Mouse (Mus musculus) forebrain, embryonic 15.5 days (tissue): Measurements from ENCODE around the gene Ptrh2. TPM values are rescaled to one million over a fixed set of nuclear protein-coding genes. Genes with fewer than 3 reads are reported as not detected.

Experiments used
- ATAC-seq: fragments of 200-750 bp; cut with Nextera tagmentation; replicated peaks from 2 replicates; pipeline ENCODE4 v1.8.0; 2017; ENCODE audit warnings: mild to moderate bottlenecking, moderate TSS enrichment, moderate library complexity
- H3K27ac ChIP-seq: fragments of 300-500 bp; sonication (generic); replicated peaks from 2 replicates; pipeline ENCODE4 v1.5.1; 2015; ENCODE audit warnings: mild to moderate bottlenecking, inconsistent platforms
- H3K27me3 ChIP-seq: fragments of 300-500 bp; sonication (generic); 2 replicates; pipeline ENCODE4 v1.6.1; 2015; ENCODE audit warnings: inconsistent platforms
- H3K36me3 ChIP-seq: fragments of 300-500 bp; sonication (generic); 2 replicates; pipeline ENCODE4 v1.6.1; 2015; ENCODE audit warnings: mild to moderate bottlenecking, inconsistent platforms
- H3K4me1 ChIP-seq: fragments of 300-500 bp; sonication (generic); 2 replicates; pipeline ENCODE4 v1.6.1; 2015; ENCODE audit warnings: inconsistent platforms
- H3K4me2 ChIP-seq: fragments of 300-500 bp; sonication (generic); replicated peaks from 2 replicates; pipeline ENCODE4 v1.6.1; 2015; ENCODE audit warnings: mild to moderate bottlenecking, inconsistent platforms
- H3K4me3 ChIP-seq: fragments of 300-500 bp; sonication (generic); 2 replicates; pipeline ENCODE4 v1.5.1; 2015; ENCODE audit warnings: mild to moderate bottlenecking, inconsistent platforms
- H3K9ac ChIP-seq: fragments of 300-500 bp; sonication (generic); replicated peaks from 2 replicates; pipeline ENCODE4 v1.6.1; 2015; ENCODE audit warnings: mild to moderate bottlenecking, inconsistent platforms
- H3K9me3 ChIP-seq: fragments of 300-500 bp; sonication (generic); 2 replicates; pipeline ENCODE4 v1.6.1; 2016; ENCODE audit warnings: inconsistent platforms
- WGBS: fragments of 180-500 bp; shearing (Covaris S2); methylation state at CpG from one replicate; pipeline ENCODE4 v1.1.7; 2015; ENCODE audit warnings: mixed read lengths; 5-methylcytosine and 5-hydroxymethylcytosine counted together
- polyA plus RNA-seq: library from polyadenylated mRNA; unstranded; fragments of >200 nt; fragmentation: Nextera tagmentation; extraction: Ambion mirVana; gene quantifications from 2 replicates; pipeline ENCODE4 v1.2.1, GENCODE M21; 2015

The Ptrh2 gene
- polyA plus RNA-seq, result 37.7 and 38.2 TPM in 2 replicates

GRCm38 (mm10) chr11:86683395-86684125, at the start of gene Ptrh2, which contains the start of gene Vmp1:
Gene Ptrh2, plus strand, starts transcription at chr11:86683985.
Gene Vmp1, minus strand, starts transcription at chr11:86683836.
- Histone ChIP-seq H3K9ac (peak within 1 kb of the TSS; percentile 90), H3K9me3 (no peaks in the 10 kb centered on the region), H3K4me1 (peaks cover 37% of the 10 kb centered on the region), H3K27me3 (no peaks in the 10 kb centered on the region), H3K4me3 (peak within 1 kb of the TSS; percentile 83), H3K27ac (peak within 1 kb of the TSS; percentile 91), H3K4me2 (peak within 1 kb of the TSS; percentile 58), H3K36me3 (0 out of 2 replicates have a peak, but pooled peaks cover 2% of the 10 kb centered on the region)
- WGBS, result under 1% methylated on average over 56 of the region's 56 CpGs
- peak; percentile 93 for ATAC-seq

GRCm38 (mm10) chr11:86634396-86634795, 49.4 kb upstream of the Ptrh2 start:
- no peak for ATAC-seq
- H3K9ac ChIP-seq, result no peak overlapping the region
- WGBS, result 93% methylated on average over 6 of the region's 6 CpGs

GRCm38 (mm10) chr11:86637697-86638096, 46.1 kb upstream of the Ptrh2 start:
- no peak overlapping the region for H3K4me2 ChIP-seq
- no peaks in the 10 kb centered on the region for H3K4me1 ChIP-seq
- H3K9ac ChIP-seq, result no peak overlapping the region
- no peak overlapping the region for H3K27ac ChIP-seq
- no peaks in the 10 kb centered on the region for H3K27me3 ChIP-seq
- ATAC-seq, result no peak
- H3K4me3 ChIP-seq, result no peak overlapping the region
- H3K36me3 ChIP-seq, result peaks cover 6% of the 10 kb centered on the region
- 88% methylated on average over 2 of the region's 2 CpGs for WGBS
- no peaks in the 10 kb centered on the region for H3K9me3 ChIP-seq

More at GRCm38 (mm10) chr11:86634396-86634795, 49.4 kb upstream of the Ptrh2 start:
- H3K9me3 ChIP-seq, result no peaks in the 10 kb centered on the region
- no peaks in the 10 kb centered on the region for H3K36me3 ChIP-seq
- H3K4me1 ChIP-seq, result no peaks in the 10 kb centered on the region
- no peaks in the 10 kb centered on the region for H3K27me3 ChIP-seq
- H3K27ac ChIP-seq, result no peak overlapping the region
- no peak overlapping the region for H3K4me2 ChIP-seq
- H3K4me3 ChIP-seq, result no peak overlapping the region

- 90% methylated on average over 4 of the region's 4 CpGs for WGBS
- Histone ChIP-seq H3K4me3 (no peak overlapping the region), H3K9me3 (no peaks in the 10 kb centered on the region), H3K4me1 (no peaks in the 10 kb centered on the region), H3K27ac (no peak overlapping the region), H3K27me3 (no peaks in the 10 kb centered on the region), H3K4me2 (no peak overlapping the region), H3K36me3 (peaks cover 13% of the 10 kb centered on the region), H3K9ac (no peak overlapping the region)
- ATAC-seq, result no peak
Measured at GRCm38 (mm10) chr11:86641714-86642113, 42.1 kb upstream of the Ptrh2 start.

GRCm38 (mm10) chr11:86644553-86644952, 39.2 kb upstream of the Ptrh2 start:
- Histone ChIP-seq H3K27ac (no peak overlapping the region), H3K9ac (no peak overlapping the region), H3K4me1 (0 out of 2 replicates have a peak, but pooled peaks cover 2% of the 10 kb centered on the region), H3K4me3 (no peak overlapping the region), H3K27me3 (no peaks in the 10 kb centered on the region), H3K36me3 (peaks cover 13% of the 10 kb centered on the region), H3K4me2 (no peak overlapping the region), H3K9me3 (no peaks in the 10 kb centered on the region)
- no peak for ATAC-seq
- 93% methylated on average over 4 of the region's 4 CpGs for WGBS

GRCm38 (mm10) chr11:86646136-86646834, 37.5 kb upstream of the Ptrh2 start:
- H3K36me3 ChIP-seq, result peaks cover 11% of the 10 kb centered on the region
- H3K9me3 ChIP-seq, result no peaks in the 10 kb centered on the region
- H3K9ac ChIP-seq, result no peak overlapping the region
- 51% methylated on average over 7 of the region's 7 CpGs for WGBS
- H3K27me3 ChIP-seq, result no peaks in the 10 kb centered on the region
- no peak overlapping the region for H3K4me2 ChIP-seq
- no peak overlapping the region for H3K27ac ChIP-seq
- ATAC-seq, result no peak
- no peak overlapping the region for H3K4me3 ChIP-seq
- H3K4me1 ChIP-seq, result 0 out of 2 replicates have a peak, but pooled peaks cover 2% of the 10 kb centered on the region

- no peak for ATAC-seq
- Histone ChIP-seq H3K27me3 (no peaks in the 10 kb centered on the region), H3K9ac (no peak overlapping the region), H3K4me1 (0 out of 2 replicates have a peak, but pooled peaks cover 2% of the 10 kb centered on the region), H3K36me3 (peaks cover 11% of the 10 kb centered on the region), H3K27ac (no peak overlapping the region), H3K4me3 (no peak overlapping the region), H3K4me2 (no peak overlapping the region), H3K9me3 (no peaks in the 10 kb centered on the region)
- WGBS, result 82% methylated on average over 3 of the region's 3 CpGs
Measured at GRCm38 (mm10) chr11:86646885-86647459, 36.8 kb upstream of the Ptrh2 start.

- no peak for ATAC-seq
- Histone ChIP-seq H3K27me3 (no peaks in the 10 kb centered on the region), H3K9me3 (no peaks in the 10 kb centered on the region), H3K4me2 (no peak overlapping the region), H3K9ac (no peak overlapping the region), H3K4me1 (0 out of 2 replicates have a peak, but pooled peaks cover 2% of the 10 kb centered on the region), H3K27ac (no peak overlapping the region), H3K4me3 (no peak overlapping the region), H3K36me3 (peaks cover 6% of the 10 kb centered on the region)
- WGBS, result 68% methylated on average over 15 of the region's 15 CpGs
Measured at GRCm38 (mm10) chr11:86647706-86648447, 35.9 kb upstream of the Ptrh2 start.

- no peak overlapping the region for H3K4me3 ChIP-seq
- no peak overlapping the region for H3K9ac ChIP-seq
- H3K27me3 ChIP-seq, result no peaks in the 10 kb centered on the region
- H3K4me2 ChIP-seq, result no peak overlapping the region
- no peaks in the 10 kb centered on the region for H3K9me3 ChIP-seq
- 93% methylated on average over 1 of the region's 1 CpGs for WGBS
- H3K4me1 ChIP-seq, result 0 out of 2 replicates have a peak, but pooled peaks cover 2% of the 10 kb centered on the region
- no peaks in the 10 kb centered on the region for H3K36me3 ChIP-seq
- ATAC-seq, result no peak
- H3K27ac ChIP-seq, result no peak overlapping the region
Measured at GRCm38 (mm10) chr11:86649542-86649941, 34.2 kb upstream of the Ptrh2 start.

- H3K4me1 ChIP-seq, result 0 out of 2 replicates have a peak, but pooled peaks cover 2% of the 10 kb centered on the region
- no peak overlapping the region for H3K4me2 ChIP-seq
- no peaks in the 10 kb centered on the region for H3K36me3 ChIP-seq
- no peak overlapping the region for H3K9ac ChIP-seq
- no peak overlapping the region for H3K4me3 ChIP-seq
- H3K27me3 ChIP-seq, result no peaks in the 10 kb centered on the region
- no peaks in the 10 kb centered on the region for H3K9me3 ChIP-seq
- ATAC-seq, result no peak
- H3K27ac ChIP-seq, result no peak overlapping the region
- 63% methylated on average over 6 of the region's 6 CpGs for WGBS
Measured at GRCm38 (mm10) chr11:86650676-86651075, 33.1 kb upstream of the Ptrh2 start.

GRCm38 (mm10) chr11:86652578-86652979, 31.2 kb upstream of the Ptrh2 start:
- Histone ChIP-seq H3K27me3 (no peaks in the 10 kb centered on the region), H3K4me1 (0 out of 2 replicates have a peak, but pooled peaks cover 2% of the 10 kb centered on the region), H3K9ac (no peak overlapping the region), H3K4me3 (no peak overlapping the region), H3K9me3 (no peaks in the 10 kb centered on the region), H3K4me2 (no peak overlapping the region), H3K36me3 (0 out of 2 replicates have a peak, but pooled peaks cover 2% of the 10 kb centered on the region), H3K27ac (no peak overlapping the region)
- no peak for ATAC-seq
- 98% methylated on average over 4 of the region's 4 CpGs for WGBS
